Comparison of ENCODE assay signal across 1 mouse cellular context in genomic region chr2:119971316-119971715, GRCm38 (mm10).
TF ChIP-seq lines count a peak whose summit lies in the region.

No protein-coding gene starts in this region.

TF ChIP-seq in MEL, 35 proteins besides CTCF, POLR2A, EP300 and RAD21 (continued from another document):
- TF ChIP-seq POLR2AphosphoS5 (IDR thresholded peaks at IDR 0.05; ENCODE audit: borderline replicate concordance, low read depth, low read length) (no peak), GATA1 (IDR thresholded peaks at IDR 0.05; ENCODE audit: low read depth, low read length) (no peak), MXI1 (IDR thresholded peaks at IDR 0.05; ENCODE audit: low read depth, low read length) (no peak), BHLHE40 (IDR thresholded peaks at IDR 0.05; ENCODE audit: borderline replicate concordance, low read depth, low read length) (no peak), MEF2A (IDR thresholded peaks at IDR 0.05; ENCODE audit: extremely low read depth, insufficient replicate concordance, low read depth, low read length, poor library complexity, severe bottlenecking) (no peak), MYC (IDR thresholded peaks at IDR 0.05; ENCODE audit: low read depth, low read length) (no peak), UBTF (IDR thresholded peaks at IDR 0.05; ENCODE audit: borderline replicate concordance, insufficient read depth, low read depth, low read length) (no peak), SIN3A (IDR thresholded peaks at IDR 0.05; ENCODE audit: low read length) (no peak), ZC3H11A (IDR thresholded peaks at IDR 0.05; ENCODE audit: low read depth, low read length) (no peak), TCF12 (IDR thresholded peaks at IDR 0.05; ENCODE audit: low read depth, low read length) (no peak), MYB (IDR thresholded peaks at IDR 0.05; ENCODE audit: low read depth, low read length) (no peak), USF1 (IDR thresholded peaks at IDR 0.05; ENCODE audit: low read depth, low read length) (no peak), KAT2A (conservative IDR thresholded peaks at IDR 0.05; ENCODE audit: low read depth, low read length) (no peak), ZNF384 (IDR thresholded peaks at IDR 0.05; ENCODE audit: low read depth, low read length) (no peak), GABPA (IDR thresholded peaks at IDR 0.05; ENCODE audit: low read depth, low read length) (no peak), TAL1 (IDR thresholded peaks at IDR 0.05; ENCODE audit: low read length) (no peak), CHD2 (IDR thresholded peaks at IDR 0.05; ENCODE audit: low read length) (no peak), MAX (IDR thresholded peaks at IDR 0.05; ENCODE audit: low read length) (no peak)
